Mouse (Mus musculus) adrenal gland, postnatal 36 days (tissue): ENCODE measurements around the gene Pear1. TPM values are rescaled to one million over a fixed set of nuclear protein-coding genes. Genes with fewer than 3 reads are reported as not detected.

Experiments
- DNase-seq, 2 experiments: peaks; one replicate each; pipeline ENCODE4 v3.0.0; 2021; ENCODE audit warnings: mixed read lengths in 1 of 2
- total RNA-seq, 2 experiments: library from RNA; stranded (reverse); gene quantifications; 2 replicates each; pipeline ENCODE4 v1.2.3; 2021

Pear1 gene
- total RNA-seq, 2 experiments from 2014 or later: 20.3 to 30.7 TPM

DNA sequence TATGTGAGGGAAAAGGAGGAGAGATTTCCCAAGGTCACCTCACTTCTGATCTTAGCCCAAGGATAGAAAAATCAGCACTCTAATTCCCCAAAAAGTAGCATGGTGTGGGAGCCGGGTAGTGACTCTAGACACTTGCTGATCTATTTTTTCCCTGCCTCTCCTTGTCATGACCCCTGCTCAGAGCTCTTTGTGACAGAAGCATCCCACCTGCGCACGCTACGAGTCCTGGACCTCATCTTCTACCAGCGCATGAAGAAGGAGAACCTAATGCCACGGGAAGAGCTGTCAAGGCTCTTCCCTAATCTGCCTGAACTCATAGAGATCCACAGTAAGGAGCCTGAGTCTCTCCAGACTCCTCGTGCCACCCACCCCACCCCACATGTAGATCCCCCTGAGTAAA is 97.9 kb downstream of the Pear1 start:
- DNase-seq: no peak

DNA sequence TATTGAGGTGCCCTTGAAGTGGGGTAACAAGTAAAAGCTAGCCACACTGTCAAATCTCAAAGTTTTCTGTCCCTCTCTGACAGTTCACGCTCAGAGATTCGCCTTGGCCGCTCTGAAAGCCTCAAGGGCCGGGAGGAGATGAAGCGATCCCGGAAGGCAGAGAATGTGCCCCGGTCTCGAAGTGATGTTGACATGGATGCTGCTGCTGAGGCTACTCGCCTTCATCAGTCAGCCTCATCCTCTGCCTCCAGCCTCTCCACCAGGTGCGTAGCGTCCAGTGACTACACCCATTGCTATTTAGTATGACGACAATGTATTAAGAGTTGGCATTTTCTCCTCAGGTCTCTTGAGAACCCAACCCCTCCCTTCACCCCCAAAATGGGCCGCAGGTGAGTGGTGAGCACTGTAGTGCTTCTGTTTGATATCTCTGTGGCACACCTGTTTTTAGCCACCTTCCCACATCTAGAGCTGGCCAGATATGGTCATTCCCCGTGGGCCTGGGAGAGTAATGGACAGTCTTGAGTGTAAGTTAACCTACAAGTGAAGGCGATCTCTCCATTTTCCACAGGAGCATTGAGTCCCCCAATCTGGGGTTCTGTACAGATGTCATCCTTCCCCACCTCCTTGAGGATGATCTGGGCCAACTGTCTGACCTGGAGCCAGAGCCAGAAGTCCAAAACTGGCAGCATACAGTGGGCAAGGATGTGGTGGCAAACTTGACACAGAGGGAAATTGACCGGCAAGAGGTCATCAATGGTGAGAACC is 98.5 kb downstream of the Pear1 start:
- no peak for DNase-seq

DNA sequence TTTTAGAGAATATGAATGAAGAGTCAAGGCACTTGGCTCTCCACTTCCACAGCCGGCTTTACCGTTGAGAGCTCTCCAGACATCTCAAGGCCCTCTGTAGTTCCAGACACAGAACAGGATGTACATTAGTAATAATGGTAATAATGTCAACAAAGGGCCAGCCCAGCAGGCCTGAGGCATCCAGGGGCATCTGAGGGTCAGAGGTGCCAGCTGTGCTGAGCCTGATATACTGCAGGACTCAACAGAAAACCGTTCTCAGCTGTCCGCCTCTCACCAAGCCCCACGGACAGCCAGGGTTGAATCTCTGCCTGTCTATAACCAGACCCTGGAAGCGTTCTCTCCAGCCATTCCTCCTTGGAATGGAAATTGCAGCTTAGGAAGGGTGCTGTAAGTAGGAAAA is 99.5 kb downstream of the Pear1 start:
- no peak for DNase-seq

- no peak for DNase-seq
Measured at GRCm38 (mm10) chr3:87718525-87718924, 105.6 kb downstream of the Pear1 start.

Other genes with a start within 250 kb of the Pear1 start
- 10 to 100 TPM; 38.3 to 39.2 TPM for gene Arhgef11, start 206.7 kb downstream of the Pear1 start, total RNA-seq
- gene Lrrc71, start 75.7 kb downstream of the Pear1 start, total RNA-seq: under 1 TPM; 0.66 to 0.72 TPM
- gene Ntrk1, start 29.1 kb downstream of the Pear1 start, total RNA-seq: 1 to 10 TPM; 3.8 to 6.8 TPM
- gene Insrr, start 27.4 kb downstream of the Pear1 start, total RNA-seq: under 1 TPM; 0.56 to 0.86 TPM
- gene Sh2d2a, start 22.4 kb upstream of the Pear1 start, total RNA-seq: under 1 TPM in 1 of 2 experiments, not detected in 1; 0.36 TPM
- gene Prcc, start 61.3 kb upstream of the Pear1 start, total RNA-seq: 10 to 100 TPM; 49.2 to 57.4 TPM
- 100 to 1,000 TPM; 187 TPM for gene Hdgf, start 82.0 kb upstream of the Pear1 start, total RNA-seq
- gene Mrpl24, start 95.2 kb upstream of the Pear1 start, total RNA-seq: 100 to 1,000 TPM; 116 to 130 TPM
- 10 to 100 TPM; 20.7 to 22.0 TPM for gene Isg20l2, start 106.0 kb upstream of the Pear1 start, total RNA-seq
- 10 to 100 TPM; 14.3 to 16.1 TPM for gene Rrnad1, start 106.4 kb upstream of the Pear1 start, total RNA-seq
- gene Crabp2, start 124.4 kb upstream of the Pear1 start, total RNA-seq: under 1 TPM in 1 of 2 experiments, not detected in 1; 0.33 TPM
- gene Nes, start 146.8 kb upstream of the Pear1 start, total RNA-seq: 10 to 100 TPM in 1 of 2 experiments, 1 to 10 TPM in 1; 8.8 to 13.3 TPM
- gene Bcan, start 175.9 kb upstream of the Pear1 start, total RNA-seq: 10 to 100 TPM; 45.9 to 47.8 TPM
- not detected for gene Hapln2, start 203.3 kb upstream of the Pear1 start, total RNA-seq
- gene Gpatch4, start 218.8 kb upstream of the Pear1 start, total RNA-seq: 10 to 100 TPM; 12.9 to 20.4 TPM
- gene Naxe, start 234.2 kb upstream of the Pear1 start, total RNA-seq: 100 to 1,000 TPM; 127 to 140 TPM